Mouse (Mus musculus) limb, embryonic 13.5 days (tissue): ENCODE data around the gene Erbb4. TPM values are rescaled to one million over a fixed set of nuclear protein-coding genes. Genes with fewer than 3 reads are reported as not detected.
"Not testable (repeated sequence)": the region's sequence is repeated elsewhere in the genome, so short reads cannot be mapped to it uniquely, and the experiment has no call there.

Experiments
- ATAC-seq: fragments of 200-750 bp; cut with Nextera tagmentation; 2 replicates; pipeline ENCODE4 v1.8.0; 2017; ENCODE audit warnings: low read depth, moderate number of reproducible peaks, moderate TSS enrichment; ENCODE audit not compliant: low FRiP score
- H3K27ac ChIP-seq: fragments of 300-500 bp; sonication (generic); 2 replicates; pipeline ENCODE4 v1.5.1; 2015; ENCODE audit warnings: inconsistent platforms, mild to moderate bottlenecking, moderate library complexity
- H3K27me3 ChIP-seq: fragments of 300-500 bp; sonication (generic); 2 replicates; pipeline ENCODE4 v1.6.1; 2015; ENCODE audit warnings: mild to moderate bottlenecking, inconsistent platforms
- H3K36me3 ChIP-seq: fragments of 300-500 bp; sonication (generic); 2 replicates; pipeline ENCODE4 v1.6.1; 2015; ENCODE audit warnings: inconsistent platforms, mild to moderate bottlenecking, moderate library complexity
- H3K4me1 ChIP-seq: fragments of 300-500 bp; sonication (generic); 2 replicates; pipeline ENCODE4 v1.6.1; 2015; ENCODE audit warnings: inconsistent platforms
- H3K4me2 ChIP-seq: fragments of 300-500 bp; sonication (generic); replicated peaks from 2 replicates; pipeline ENCODE4 v1.6.1; 2015; ENCODE audit warnings: inconsistent platforms, mild to moderate bottlenecking, moderate library complexity
- H3K4me3 ChIP-seq: fragments of 300-500 bp; sonication (generic); 2 replicates; pipeline ENCODE4 v1.5.1; 2015; ENCODE audit warnings: moderate library complexity, mild to moderate bottlenecking, inconsistent platforms
- H3K9ac ChIP-seq: fragments of 300-500 bp; sonication (generic); 2 replicates; pipeline ENCODE4 v1.6.1; 2015; ENCODE audit warnings: mild to moderate bottlenecking, inconsistent platforms
- H3K9me3 ChIP-seq: fragments of 300-500 bp; sonication (generic); 2 replicates; pipeline ENCODE4 v1.6.1; 2016; ENCODE audit warnings: inconsistent platforms
- WGBS: fragments of 180-500 bp; shearing (Covaris S2); methylation state at CpG from one replicate; pipeline ENCODE4 v1.1.7; 2015; 5-methylcytosine and 5-hydroxymethylcytosine counted together
- polyA plus RNA-seq: library from polyadenylated mRNA; unstranded; fragments of >200 nt; fragmentation: Nextera tagmentation; extraction: Ambion mirVana; gene quantifications from 2 replicates; pipeline ENCODE4 v1.2.1, GENCODE M21; 2015

The Erbb4 gene
- polyA plus RNA-seq, 1 experiment from 2014 or later: 1.7 TPM

DNA sequence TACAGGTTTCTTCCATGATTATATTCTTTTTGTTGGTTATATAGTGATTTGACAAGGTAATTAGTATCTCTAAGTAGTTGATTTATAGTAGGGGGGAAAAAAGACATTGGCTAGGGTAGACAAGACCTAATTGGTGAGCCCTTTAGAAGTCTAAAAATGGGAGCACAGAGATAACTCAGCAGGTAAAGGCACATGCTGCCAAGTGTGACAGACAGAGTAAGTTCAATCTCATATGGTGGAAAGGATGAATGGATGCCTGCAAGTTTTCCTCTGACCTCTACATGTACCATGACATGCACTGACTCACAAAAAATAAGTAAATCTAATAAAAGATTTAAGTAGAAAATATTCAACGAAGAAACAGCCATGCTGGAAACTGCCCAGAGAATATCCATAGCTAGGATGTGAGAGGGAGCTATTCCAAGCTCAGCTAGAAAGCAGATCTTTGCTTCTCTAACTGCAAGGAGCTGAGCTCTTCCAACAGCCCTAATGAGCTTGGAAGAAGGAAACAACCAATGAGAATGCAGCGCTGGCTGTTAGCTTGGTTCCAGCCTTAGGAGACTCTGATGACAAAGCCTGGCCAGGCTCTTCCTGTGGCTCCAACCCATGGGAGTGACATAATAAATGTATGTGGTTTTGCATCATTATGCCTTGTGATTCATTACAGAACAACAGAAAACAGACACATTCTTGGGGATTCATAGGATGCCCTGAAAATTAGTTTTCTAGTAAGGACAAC lies 277.2 kb downstream of the Erbb4 start:
- Histone ChIP-seq H3K4me1 (no peaks in the 10 kb centered on the region), H3K27me3 (no peaks in the 10 kb centered on the region), H3K9me3 (no peaks in the 10 kb centered on the region), H3K36me3 (no peaks in the 10 kb centered on the region), H3K4me3 (no peak overlapping the region), H3K9ac (no peak overlapping the region), H3K27ac (no peak overlapping the region), H3K4me2 (no peak overlapping the region)
- WGBS: 81% methylated on average over 2 of the region's 2 CpGs
- no peak for ATAC-seq

DNA sequence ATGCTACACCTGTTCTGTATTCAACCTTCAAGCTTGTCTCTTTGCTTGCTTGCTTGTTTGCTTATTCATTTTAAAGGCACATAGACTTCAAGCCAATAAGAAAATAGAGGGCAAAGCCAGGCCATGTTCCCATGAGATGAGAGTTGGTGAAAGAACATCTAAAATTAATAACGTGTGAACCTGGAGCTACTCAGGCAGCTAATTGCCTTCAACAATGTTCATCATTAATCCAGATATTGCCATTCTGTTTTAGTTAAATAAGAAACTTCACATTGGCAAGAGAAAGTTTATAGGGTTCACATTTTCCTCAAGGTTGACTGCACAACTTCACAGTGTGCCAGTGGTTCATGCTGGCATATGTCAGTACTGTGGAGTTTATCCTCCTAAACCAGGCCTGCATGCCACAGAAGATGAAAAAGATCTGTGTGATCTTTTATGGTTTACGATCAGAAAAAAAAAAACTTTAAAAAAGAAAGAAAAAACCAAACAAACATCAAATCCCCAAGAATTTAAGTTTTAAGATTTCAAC lies 284.7 kb downstream of the Erbb4 start:
- Histone ChIP-seq H3K27me3 (no peaks in the 10 kb centered on the region), H3K4me3 (no peak overlapping the region), H3K27ac (no peak overlapping the region), H3K36me3 (no peaks in the 10 kb centered on the region), H3K9ac (no peak overlapping the region), H3K4me1 (no peaks in the 10 kb centered on the region), H3K9me3 (no peaks in the 10 kb centered on the region), H3K4me2 (no peak overlapping the region)
- no peak for ATAC-seq
- WGBS: 73% methylated on average over 2 of the region's 2 CpGs

DNA sequence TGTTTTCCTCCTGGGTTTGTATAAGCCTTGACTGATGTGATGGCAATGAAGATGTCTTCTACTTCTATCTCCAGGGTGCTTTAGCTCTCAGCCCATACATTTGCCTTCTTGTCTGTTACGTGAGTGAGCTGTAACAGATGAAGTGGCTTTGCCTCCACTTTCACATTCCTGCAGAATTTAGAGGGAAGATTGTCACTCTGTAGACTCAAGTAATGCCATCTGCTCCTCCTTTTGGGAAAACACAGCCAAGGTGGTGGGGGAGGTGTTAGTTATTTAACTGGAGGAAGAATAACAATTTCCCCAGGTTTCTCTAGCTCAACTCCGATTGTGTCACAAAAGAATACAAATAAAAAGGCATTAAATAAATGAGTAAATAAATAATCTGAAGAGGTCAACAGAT lies 301.1 kb downstream of the Erbb4 start:
- Histone ChIP-seq H3K4me2 (no peak overlapping the region), H3K27ac (no peak overlapping the region), H3K4me3 (no peak overlapping the region), H3K4me1 (no peaks in the 10 kb centered on the region), H3K36me3 (no peaks in the 10 kb centered on the region), H3K27me3 (no peaks in the 10 kb centered on the region), H3K9ac (no peak overlapping the region), H3K9me3 (no peaks in the 10 kb centered on the region)
- WGBS: 56% methylated on average over 2 of the region's 2 CpGs
- ATAC-seq: no peak

DNA sequence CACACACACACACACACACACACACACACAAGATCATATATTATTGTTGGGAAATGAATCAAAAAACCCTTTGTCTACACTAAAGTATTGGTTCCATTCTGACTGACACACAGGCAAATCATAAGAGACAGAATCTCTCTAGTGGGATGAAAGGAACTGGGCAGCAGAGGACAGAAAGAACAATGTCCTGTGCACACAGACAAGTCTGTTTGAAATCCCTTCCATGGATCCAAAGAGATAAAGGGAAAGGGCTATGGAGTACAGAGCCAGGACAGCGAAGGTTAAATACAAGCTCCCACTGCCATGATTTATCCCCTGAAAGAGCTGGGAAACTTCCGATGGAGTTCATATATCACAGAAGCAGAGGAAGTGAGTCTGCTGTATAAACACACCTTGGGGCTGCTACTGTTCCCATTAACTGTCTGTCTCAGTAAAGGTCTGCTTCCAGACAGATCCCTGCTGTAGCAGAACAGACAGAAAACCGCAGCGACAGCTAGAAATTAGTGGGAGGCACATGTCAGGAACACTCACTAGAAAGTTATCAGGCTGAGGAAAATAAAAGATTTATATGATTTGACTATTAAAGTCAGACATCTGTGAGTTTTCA lies 320.3 kb downstream of the Erbb4 start:
- Histone ChIP-seq H3K27me3 (no peaks in the 10 kb centered on the region), H3K27ac (no peak overlapping the region), H3K4me2 (no peak overlapping the region), H3K4me3 (no peak overlapping the region), H3K9ac (no peak overlapping the region), H3K9me3 (no peaks in the 10 kb centered on the region), H3K4me1 (0 out of 2 replicates have a peak, but pooled peaks cover 4% of the 10 kb centered on the region), H3K36me3 (no peaks in the 10 kb centered on the region)
- no peak for ATAC-seq
- WGBS: 15% methylated on average over 4 of the region's 4 CpGs

DNA sequence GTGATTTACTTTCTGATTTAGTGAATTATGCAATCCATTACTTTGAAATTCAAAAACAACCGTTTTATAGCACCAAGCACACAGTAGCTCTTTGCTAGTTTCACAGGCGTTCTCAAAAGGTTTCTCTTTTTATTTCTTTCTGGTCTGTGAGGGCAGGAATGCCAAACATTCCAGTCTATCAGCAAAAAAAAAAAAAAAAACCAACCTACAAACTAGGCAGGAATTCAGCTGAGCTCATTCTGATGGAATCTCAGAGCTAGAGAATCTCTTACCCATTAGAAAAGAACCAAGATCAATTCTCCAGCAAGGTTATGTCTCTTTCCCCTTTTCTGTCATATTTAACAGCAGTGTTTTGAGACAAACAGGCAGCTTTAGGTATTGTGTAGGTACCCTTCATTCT lies 327.2 kb downstream of the Erbb4 start:
- ATAC-seq: no peak
- Histone ChIP-seq H3K27me3 (no peaks in the 10 kb centered on the region), H3K4me3 (no peak overlapping the region), H3K4me2 (peak overlapping the region; percentile 19; the same call in 1 of the 2 replicates), H3K36me3 (no peaks in the 10 kb centered on the region), H3K27ac (no peak overlapping the region), H3K9me3 (no peaks in the 10 kb centered on the region), H3K4me1 (peaks cover 12% of the 10 kb centered on the region; the same call in 1 of the 2 replicates), H3K9ac (no peak overlapping the region)
- WGBS: 10% methylated on average over 2 of the region's 2 CpGs

DNA sequence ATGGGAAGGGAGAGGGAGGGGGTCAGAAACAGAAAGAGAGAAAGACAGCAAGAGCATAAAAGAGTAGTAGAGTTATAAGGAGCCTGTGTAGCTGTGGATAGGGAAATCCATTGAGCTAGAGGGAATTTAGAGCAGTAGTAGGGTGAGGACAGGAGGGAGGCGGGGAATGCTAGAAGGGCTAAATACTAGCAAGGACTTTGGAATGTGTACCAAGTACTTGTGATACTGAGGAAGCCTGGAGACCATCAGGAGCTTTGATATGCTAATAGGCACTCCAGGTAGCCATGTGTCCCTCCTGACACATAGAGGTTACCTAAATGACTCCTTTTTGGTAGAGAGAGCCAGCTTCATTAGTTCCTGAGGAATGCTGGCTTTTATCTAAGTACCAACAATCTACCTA lies 327.8 kb downstream of the Erbb4 start:
- no peak for ATAC-seq
- Histone ChIP-seq H3K36me3 (no peaks in the 10 kb centered on the region), H3K27me3 (no peaks in the 10 kb centered on the region), H3K9ac (no peak overlapping the region), H3K9me3 (no peaks in the 10 kb centered on the region), H3K27ac (no peak overlapping the region), H3K4me3 (no peak overlapping the region), H3K4me1 (peaks cover 12% of the 10 kb centered on the region; the same call in 1 of the 2 replicates), H3K4me2 (no peak overlapping the region)
- 79% methylated on average over 1 of the region's 1 CpGs for WGBS

DNA sequence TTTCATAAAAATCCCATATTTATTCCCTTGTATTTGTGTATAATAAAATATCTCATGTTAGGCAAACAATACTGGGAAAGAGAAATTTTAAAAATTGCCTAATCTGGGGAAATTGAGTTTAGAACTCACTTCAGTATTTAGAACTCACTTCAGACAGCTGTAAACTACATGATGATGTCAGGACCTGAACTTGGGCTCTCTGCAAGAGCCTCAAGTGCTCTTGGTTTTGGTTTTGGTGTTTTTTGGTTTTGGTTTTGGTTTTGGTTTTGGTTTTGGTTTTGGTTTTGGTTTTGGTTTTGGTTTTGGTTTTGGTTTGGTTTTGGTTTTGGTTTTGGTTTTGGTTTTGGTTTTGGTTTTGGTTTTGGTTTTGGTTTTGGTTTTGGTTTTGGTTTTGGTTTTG lies 341.8 kb downstream of the Erbb4 start:
- H3K27ac ChIP-seq, H3K9me3 ChIP-seq, H3K4me1 ChIP-seq, H3K36me3 ChIP-seq, H3K9ac ChIP-seq, H3K27me3 ChIP-seq, ATAC-seq, H3K4me3 ChIP-seq, H3K4me2 ChIP-seq: not testable (repeated sequence)

DNA sequence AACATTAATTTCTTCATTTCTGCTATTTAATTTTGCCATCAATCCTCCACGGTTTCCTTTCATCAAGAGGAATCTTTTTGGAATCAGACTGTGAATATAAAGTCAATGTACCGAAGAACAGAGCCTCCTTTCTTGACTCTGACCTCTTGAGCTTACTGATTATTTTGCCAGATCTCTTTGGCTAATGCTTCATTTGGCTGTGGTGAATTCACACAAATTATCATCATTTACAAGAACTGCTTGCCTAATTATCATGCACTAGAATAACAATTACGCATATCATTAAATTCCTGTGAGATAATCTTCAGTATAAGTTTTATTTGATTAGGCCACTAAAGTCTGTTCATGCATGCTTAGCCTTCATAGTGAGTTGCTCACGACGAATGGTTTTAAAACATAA lies 345.4 kb downstream of the Erbb4 start:
- no peaks in the 10 kb centered on the region for H3K4me1 ChIP-seq
- no peaks in the 10 kb centered on the region for H3K27me3 ChIP-seq
- H3K36me3 ChIP-seq: no peaks in the 10 kb centered on the region
- H3K4me2 ChIP-seq: no peak overlapping the region
- no peaks in the 10 kb centered on the region for H3K9me3 ChIP-seq
- WGBS: 81% methylated on average over 5 of the region's 5 CpGs
- H3K9ac ChIP-seq: no peak overlapping the region
- ATAC-seq: no peak
- H3K27ac ChIP-seq: no peak overlapping the region
- H3K4me3 ChIP-seq: no peak overlapping the region

DNA sequence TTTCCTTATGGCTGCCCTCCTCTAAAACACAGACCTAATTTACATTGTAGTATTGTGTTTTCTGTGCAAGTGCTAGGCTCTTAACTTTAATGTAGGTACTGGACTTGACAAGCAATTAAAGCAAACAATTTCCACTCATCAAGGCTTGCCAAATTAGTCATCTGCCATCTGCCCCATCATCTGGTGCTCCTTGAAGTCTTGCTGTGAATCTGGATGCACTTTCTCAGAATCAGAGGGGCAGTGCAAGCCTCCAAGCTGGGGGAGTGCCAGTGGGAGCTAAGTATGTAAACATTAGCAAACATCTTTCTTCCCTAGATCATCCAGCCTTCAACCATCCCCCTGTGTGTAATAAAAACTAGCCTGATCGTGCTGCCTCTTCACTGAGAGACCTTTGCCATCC lies 358.9 kb downstream of the Erbb4 start:
- H3K9me3 ChIP-seq: no peaks in the 10 kb centered on the region
- 13% methylated on average over 1 of the region's 1 CpGs for WGBS
- H3K4me1 ChIP-seq: no peaks in the 10 kb centered on the region
- no peak overlapping the region for H3K4me3 ChIP-seq
- no peaks in the 10 kb centered on the region for H3K36me3 ChIP-seq
- no peak for ATAC-seq
- no peaks in the 10 kb centered on the region for H3K27me3 ChIP-seq
- no peak overlapping the region for H3K27ac ChIP-seq
- no peak overlapping the region for H3K9ac ChIP-seq
- H3K4me2 ChIP-seq: no peak overlapping the region

DNA sequence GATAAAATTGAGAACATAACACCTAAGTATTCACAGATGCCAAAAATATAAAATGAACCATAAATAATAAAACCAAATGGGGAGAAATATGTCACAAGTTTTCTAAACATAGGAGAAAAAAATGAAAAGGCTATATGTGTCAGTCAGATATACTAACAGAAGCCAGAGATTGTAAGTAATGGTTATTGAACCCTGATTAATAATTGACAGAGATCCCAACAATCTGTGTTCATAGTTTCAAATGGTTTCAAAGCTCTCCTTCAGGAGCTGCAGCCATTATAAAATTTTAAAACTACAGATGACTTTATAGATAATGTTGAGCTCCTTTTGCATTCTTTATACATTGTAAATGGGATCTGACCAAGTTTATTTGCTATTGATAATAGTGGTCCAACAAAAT lies 426.4 kb downstream of the Erbb4 start:
- no peaks in the 10 kb centered on the region for H3K36me3 ChIP-seq
- H3K4me1 ChIP-seq: no peaks in the 10 kb centered on the region
- ATAC-seq: no peak
- no peak overlapping the region for H3K4me2 ChIP-seq
- H3K27me3 ChIP-seq: no peaks in the 10 kb centered on the region
- no peaks in the 10 kb centered on the region for H3K9me3 ChIP-seq
- no peak overlapping the region for H3K9ac ChIP-seq
- no peak overlapping the region for H3K27ac ChIP-seq
- H3K4me3 ChIP-seq: no peak overlapping the region

DNA sequence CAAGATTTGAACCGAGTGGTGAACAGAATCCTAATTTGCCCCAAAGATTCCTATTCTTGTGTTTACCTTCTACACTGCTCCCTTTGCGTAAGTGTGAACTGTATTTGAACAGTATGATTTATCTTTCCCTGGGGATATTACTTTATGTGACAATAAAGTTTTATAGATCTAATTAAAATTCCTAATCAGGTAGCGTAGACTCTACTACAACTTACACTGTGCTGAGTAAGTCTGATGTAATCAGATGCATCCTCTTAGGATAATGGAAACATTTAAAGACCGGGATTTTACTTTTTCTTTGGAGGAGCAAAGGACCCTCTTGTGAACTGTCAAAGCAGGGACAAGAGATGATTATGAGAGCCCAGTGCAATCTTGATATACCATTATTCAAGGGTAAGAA lies 433.2 kb downstream of the Erbb4 start:
- WGBS: 43% methylated on average over 4 of the region's 4 CpGs
- Histone ChIP-seq H3K9ac (no peak overlapping the region), H3K4me1 (no peaks in the 10 kb centered on the region), H3K27ac (no peak overlapping the region), H3K27me3 (no peaks in the 10 kb centered on the region), H3K4me3 (no peak overlapping the region), H3K4me2 (no peak overlapping the region), H3K9me3 (no peaks in the 10 kb centered on the region), H3K36me3 (no peaks in the 10 kb centered on the region)
- peak; percentile 59; the same call in 1 of the 2 replicates for ATAC-seq

DNA sequence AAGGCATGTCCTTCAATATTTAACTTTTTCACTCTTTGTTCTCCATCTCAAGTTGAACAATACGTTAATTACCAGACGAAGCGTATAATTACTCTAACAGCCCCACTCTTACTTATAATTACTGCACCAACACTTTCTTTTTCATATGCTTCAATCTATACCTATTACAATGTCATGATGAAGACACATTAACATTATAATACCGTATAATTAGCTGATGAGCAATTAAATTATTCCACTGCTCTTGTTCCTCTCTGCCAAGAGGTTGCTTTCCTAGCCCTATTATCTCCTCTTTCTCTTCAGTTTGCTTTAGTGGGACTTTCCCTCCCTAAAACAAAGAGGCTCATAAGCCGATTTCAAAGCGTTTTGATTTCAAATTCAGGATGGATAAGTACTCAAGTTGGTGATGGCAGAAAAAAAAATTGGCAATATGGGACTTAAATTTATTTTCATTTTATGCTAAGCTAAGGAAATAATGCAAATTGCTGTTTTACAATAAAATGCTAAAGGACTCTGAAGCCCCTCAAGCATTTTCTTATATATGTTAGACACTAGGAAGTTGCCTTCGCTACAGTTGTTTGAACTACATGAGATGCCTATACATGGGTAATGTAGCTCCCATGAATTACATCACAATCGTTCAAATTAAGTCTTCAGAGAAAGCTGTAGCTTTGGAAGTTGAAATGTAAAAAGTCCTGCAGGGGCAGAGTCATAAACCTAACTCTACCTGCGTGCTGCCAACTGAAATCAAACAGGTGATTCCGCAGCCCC lies 440.8 kb downstream of the Erbb4 start:
- no peak for ATAC-seq
- Histone ChIP-seq H3K4me3 (no peak overlapping the region), H3K27me3 (no peaks in the 10 kb centered on the region), H3K4me1 (no peaks in the 10 kb centered on the region), H3K27ac (no peak overlapping the region), H3K36me3 (no peaks in the 10 kb centered on the region), H3K9me3 (no peaks in the 10 kb centered on the region), H3K4me2 (no peak overlapping the region), H3K9ac (no peak overlapping the region)
- 88% methylated on average over 10 of the region's 10 CpGs for WGBS
